Mouse (Mus musculus) lung, postnatal 0 days (tissue): ENCODE measurements around the gene Npw. TPM values are rescaled to one million over a fixed set of nuclear protein-coding genes. Genes with fewer than 3 reads are reported as not detected.

Experiments
- ATAC-seq: fragments of 200-750 bp; cut with Nextera tagmentation; 2 replicates; pipeline ENCODE4 v1.8.0; 2017; ENCODE audit warnings: moderate library complexity
- DNase-seq: peaks from one replicate; pipeline ENCODE4 v3.0.0-alpha.2; 2016; ENCODE audit warnings: low spot score
- H3K27ac ChIP-seq: fragments of 300-500 bp; sonication (generic); 2 replicates; pipeline ENCODE4 v1.5.1; 2014; ENCODE audit warnings: antibody characterized with exemption, mild to moderate bottlenecking, low read length, mixed read lengths
- H3K27me3 ChIP-seq: fragments of 300-500 bp; sonication (generic); replicated peaks from 2 replicates; pipeline ENCODE4 v1.6.1; 2014; ENCODE audit warnings: low read length, mixed read lengths; ENCODE audit not compliant: insufficient read depth
- H3K36me3 ChIP-seq: fragments of 300-500 bp; sonication (generic); 2 replicates; pipeline ENCODE4 v1.6.1; 2014; ENCODE audit warnings: low read length, mixed read lengths; ENCODE audit not compliant: insufficient read depth
- H3K4me1 ChIP-seq: fragments of 300-500 bp; sonication (generic); 2 replicates; pipeline ENCODE4 v1.6.1; 2014; ENCODE audit warnings: antibody characterized with exemption, low read depth, low read length, mixed read lengths; ENCODE audit not compliant: insufficient read depth
- H3K4me2 ChIP-seq: fragments of 300-500 bp; sonication (generic); replicated peaks from 2 replicates; pipeline ENCODE4 v1.6.1; 2014; ENCODE audit warnings: low read depth, mild to moderate bottlenecking, low read length, moderate library complexity, mixed read lengths
- H3K4me3 ChIP-seq: fragments of 300-500 bp; sonication (generic); 2 replicates; pipeline ENCODE4 v1.5.1; 2014; ENCODE audit warnings: low read depth, low read length
- H3K9ac ChIP-seq: fragments of 300-500 bp; sonication (generic); replicated peaks from 2 replicates; pipeline ENCODE4 v1.6.1; 2014; ENCODE audit warnings: low read depth, mild to moderate bottlenecking
- H3K9me3 ChIP-seq: fragments of 300-500 bp; sonication (generic); 2 replicates; pipeline ENCODE4 v1.6.1; 2016; ENCODE audit warnings: low read length, mixed read lengths
- CTCF ChIP-seq: IDR thresholded peaks from 2 replicates; pipeline ENCODE4 v1.5.1; 2016; ENCODE audit warnings: antibody characterized with exemption, mild to moderate bottlenecking
- EP300 ChIP-seq: IDR thresholded peaks from 2 replicates; pipeline ENCODE4 v1.6.1; 2016; ENCODE audit warnings: antibody characterized with exemption, mild to moderate bottlenecking, control low read depth
- WGBS: fragments of 180-500 bp; shearing (Covaris S2); extraction: QIAGEN DNeasy Blood & Tissue Kit; methylation state at CpG from one replicate; pipeline ENCODE4 v1.1.7; 2014; 5-methylcytosine and 5-hydroxymethylcytosine counted together
- polyA plus RNA-seq: library from polyadenylated mRNA; unstranded; fragments of >200 nt; fragmentation: Nextera tagmentation; extraction: Ambion mirVana; gene quantifications from 2 replicates; pipeline ENCODE4 v1.2.1, GENCODE M21; 2015

Npw gene
- polyA plus RNA-seq, 1 experiment from 2014 or later, result 10.3 TPM

- WGBS, result under 1% methylated on average over 20 of the region's 41 CpGs
- peak within 1 kb of the TSS; percentile 95 for H3K4me2 ChIP-seq
- no peaks in the 10 kb centered on the region for H3K27me3 ChIP-seq
- ATAC-seq (peak; percentile 69), DNase-seq (peak; percentile 73)
- peaks cover 17% of the 10 kb centered on the region; the same call in 1 of the 2 replicates for H3K4me1 ChIP-seq
- TF ChIP-seq CTCF (no peak), EP300 (no peak)
- H3K9ac ChIP-seq, result peak within 1 kb of the TSS; percentile 74
- peak within 1 kb of the TSS; percentile 87 for H3K27ac ChIP-seq
- peak within 1 kb of the TSS; percentile 90 for H3K4me3 ChIP-seq
- H3K9me3 ChIP-seq, result no peaks in the 10 kb centered on the region
- peaks cover 8% of the 10 kb centered on the region; the same call in 1 of the 2 replicates for H3K36me3 ChIP-seq
Measured at GRCm38 (mm10) chr17:24650070-24650616, 8.1 kb downstream of the Npw start, which contains the start of gene Slc9a3r2. TSS of gene Slc9a3r2 (minus strand) at chr17:24650327.

- H3K27me3 ChIP-seq, result no peaks in the 10 kb centered on the region
- ATAC-seq, result peak; percentile 18
- DNase-seq, result peak; percentile 68
- H3K4me2 ChIP-seq, result peak overlapping the region; percentile 95
- TF ChIP-seq EP300 (no peak), CTCF (peak; percentile 15)
- under 1% methylated on average over 19 of the region's 35 CpGs for WGBS
- H3K36me3 ChIP-seq, result peaks cover 8% of the 10 kb centered on the region; the same call in 1 of the 2 replicates
- peak overlapping the region; percentile 74 for H3K9ac ChIP-seq
- H3K4me3 ChIP-seq, result peak overlapping the region; percentile 90
- H3K4me1 ChIP-seq, result peaks cover 22% of the 10 kb centered on the region
- no peaks in the 10 kb centered on the region for H3K9me3 ChIP-seq
- peak overlapping the region; percentile 87 for H3K27ac ChIP-seq
Measured at GRCm38 (mm10) chr17:24649581-24650069, 8.6 kb downstream of the Npw start.

GRCm38 (mm10) chr17:24648731-24649377 lies 9.4 kb downstream of the Npw start:
- Histone ChIP-seq H3K4me1 (peaks cover 28% of the 10 kb centered on the region), H3K9me3 (no peaks in the 10 kb centered on the region), H3K9ac (peak overlapping the region; percentile 74), H3K4me2 (peak overlapping the region; percentile 95), H3K36me3 (peaks cover 8% of the 10 kb centered on the region; the same call in 1 of the 2 replicates), H3K27me3 (no peaks in the 10 kb centered on the region), H3K27ac (peak overlapping the region; percentile 87), H3K4me3 (peak overlapping the region; percentile 90)
- TF ChIP-seq CTCF, result peak; percentile 50
- TF ChIP-seq EP300, result no peak
- 63% methylated on average over 10 of the region's 10 CpGs for WGBS
- DNase-seq (no peak), ATAC-seq (no peak)

GRCm38 (mm10) chr17:24647493-24647892 lies 10.8 kb downstream of the Npw start:
- H3K9ac ChIP-seq, result peak overlapping the region; percentile 21
- DNase-seq (no peak), ATAC-seq (no peak)
- H3K4me2 ChIP-seq, result peak overlapping the region; percentile 95
- H3K4me3 ChIP-seq, result peak overlapping the region; percentile 26
- no peaks in the 10 kb centered on the region for H3K27me3 ChIP-seq
- 62% methylated on average over 11 of the region's 11 CpGs for WGBS
- no peaks in the 10 kb centered on the region for H3K9me3 ChIP-seq
- H3K36me3 ChIP-seq, result peaks cover 12% of the 10 kb centered on the region
- TF ChIP-seq CTCF (no peak), EP300 (no peak)
- peaks cover 32% of the 10 kb centered on the region for H3K4me1 ChIP-seq
- peak overlapping the region; percentile 72 for H3K27ac ChIP-seq

- no peak overlapping the region for H3K4me2 ChIP-seq
- no peak overlapping the region for H3K4me3 ChIP-seq
- no peak for DNase-seq
- no peaks in the 10 kb centered on the region for H3K9me3 ChIP-seq
- peaks cover 32% of the 10 kb centered on the region for H3K4me1 ChIP-seq
- TF ChIP-seq CTCF, result no peak
- TF ChIP-seq EP300, result no peak
- no peak for ATAC-seq
- H3K27me3 ChIP-seq, result no peaks in the 10 kb centered on the region
- 75% methylated on average over 4 of the region's 4 CpGs for WGBS
- peaks cover 12% of the 10 kb centered on the region for H3K36me3 ChIP-seq
- H3K9ac ChIP-seq, result no peak overlapping the region; the same call in 1 of the 2 replicates
- peak overlapping the region; percentile 92 for H3K27ac ChIP-seq
Measured at GRCm38 (mm10) chr17:24646381-24646780, 11.9 kb downstream of the Npw start.

- ATAC-seq (no peak; the same call in 1 of the 2 replicates), DNase-seq (no peak)
- peak; percentile 62 for TF ChIP-seq EP300
- no peak for TF ChIP-seq CTCF
- Histone ChIP-seq H3K4me1 (peaks cover 30% of the 10 kb centered on the region), H3K9me3 (no peaks in the 10 kb centered on the region), H3K4me3 (no peak overlapping the region), H3K4me2 (peak overlapping the region; percentile 46; the same call in 1 of the 2 replicates), H3K27ac (peak overlapping the region; percentile 92), H3K36me3 (peaks cover 12% of the 10 kb centered on the region), H3K9ac (peak overlapping the region; percentile 32; the same call in 1 of the 2 replicates), H3K27me3 (no peaks in the 10 kb centered on the region)
- WGBS, result 71% methylated on average over 3 of the region's 3 CpGs
Measured at GRCm38 (mm10) chr17:24645916-24646315, 12.3 kb downstream of the Npw start.
